Mouse (Mus musculus) ES-E14 (cell line): ENCODE data around the gene Ctps. TPM values are rescaled to one million over a fixed set of nuclear protein-coding genes. Genes with fewer than 3 reads are reported as not detected.
A peak's percentile ranks its signal among the peaks of the same experiment; 100 is the strongest.

Experiments
- DNase-seq: peaks from one replicate; pipeline ENCODE4 v3.0.0-alpha.2; 2013; ENCODE audit warnings: low read depth, low spot score
- H3K27ac ChIP-seq: 2 replicates; pipeline ENCODE4 v1.5.1; 2012; ENCODE audit warnings: low read depth, mild to moderate bottlenecking, low read length, moderate library complexity, mixed read lengths; ENCODE audit not compliant: poor library complexity, insufficient read depth, severe bottlenecking
- H3K36me3 ChIP-seq: 2 replicates; pipeline ENCODE4 v1.6.1; 2012; ENCODE audit warnings: mild to moderate bottlenecking, low read length, moderate library complexity, mixed read lengths; ENCODE audit not compliant: control insufficient read depth, poor library complexity, insufficient read depth, severe bottlenecking
- H3K4me1 ChIP-seq, 2 experiments: fragments of 150-350 bp in 1 of 2; sonication (generic) in 1 of 2; 2 replicates each; pipeline ENCODE4 v1.6.1; 2012; ENCODE audit warnings: low read length in 2 of 2, mild to moderate bottlenecking in 1 of 2, mixed read lengths in 1 of 2; ENCODE audit not compliant: control insufficient read depth in 2 of 2, insufficient read depth in 2 of 2, poor library complexity in 1 of 2
- H3K4me3 ChIP-seq, 2 experiments: fragments of 150-350 bp in 1 of 2; sonication (generic) in 1 of 2; 2 replicates each; pipeline ENCODE4 v1.5.1; 2012; ENCODE audit warnings: low read length in 2 of 2, low read depth in 1 of 2, mild to moderate bottlenecking in 1 of 2, mixed read lengths in 1 of 2; ENCODE audit not compliant: insufficient read depth in 1 of 2, poor library complexity in 1 of 2, severe bottlenecking in 1 of 2
- H3K9ac ChIP-seq: 2 replicates; pipeline ENCODE4 v1.6.1; 2012; ENCODE audit warnings: low read depth, mild to moderate bottlenecking, low read length, mixed read lengths; ENCODE audit not compliant: poor library complexity, insufficient read depth, severe bottlenecking
- H3K9me3 ChIP-seq: fragments of 150-350 bp; sonication (generic); 2 replicates; pipeline ENCODE4 v1.6.1; 2012; ENCODE audit warnings: low read depth, mild to moderate bottlenecking, low read length; ENCODE audit not compliant: control insufficient read depth, insufficient read depth
- CHD2 ChIP-seq: IDR thresholded peaks from 2 replicates; pipeline ENCODE4 v1.6.1; 2014; ENCODE audit warnings: mild to moderate bottlenecking, low read depth, low read length, inconsistent platforms
- HCFC1 ChIP-seq: IDR thresholded peaks from 2 replicates; pipeline ENCODE4 v1.6.1; 2012; ENCODE audit warnings: low read length, inconsistent platforms, borderline replicate concordance; ENCODE audit not compliant: insufficient read depth
- MAFK ChIP-seq: IDR thresholded peaks from 2 replicates; pipeline ENCODE4 v1.6.1; 2014; ENCODE audit warnings: mild to moderate bottlenecking, low read depth, low read length, inconsistent platforms; ENCODE audit not compliant: insufficient read depth
- ZC3H11A ChIP-seq: IDR thresholded peaks from 2 replicates; pipeline ENCODE4 v1.6.1; 2012; ENCODE audit warnings: low read depth, mild to moderate bottlenecking, inconsistent platforms, low read length, borderline replicate concordance
- ZNF384 ChIP-seq: IDR thresholded peaks from 2 replicates; pipeline ENCODE4 v1.6.1; 2012; ENCODE audit warnings: low read depth, low read length, inconsistent platforms
- in situ Hi-C, 2 experiments: fragments of 600-800 bp; cut with MboI; formaldehyde crosslinking; loops; one replicate each; pipeline ENCODE4 v1.15.1; 2025; ENCODE audit warnings: low sequenced_read_pairs in 2 of 2, inconsistent platforms in 1 of 2; ENCODE audit not compliant: unreplicated experiment in 2 of 2
- total RNA-seq: library from RNA; depleted of rRNA; stranded (reverse); fragments of 300-350 nt; gene quantifications from 2 replicates; pipeline ENCODE4 v1.2.3, GENCODE M21; 2012

Gene Ctps
- total RNA-seq, 1 experiment: 85.6 TPM

GRCm38 (mm10) chr4:120580894-120581293, 10.8 kb upstream of the Ctps start:
- TF ChIP-seq ZC3H11A: no peak
- no peak for TF ChIP-seq HCFC1
- no peak for TF ChIP-seq CHD2
- no peak for TF ChIP-seq MAFK
- TF ChIP-seq ZNF384: no peak
- Histone ChIP-seq H3K9me3 (peaks cover 12% of the 10 kb centered on the region), H3K4me1 (no peaks in the 10 kb centered on the region), H3K36me3 (no peaks in the 10 kb centered on the region), H3K27ac (no peak overlapping the region), H3K9ac (no peak overlapping the region), H3K4me3 (no peak overlapping the region)
- DNase-seq: no peak
- in situ Hi-C loops: no loop called here

- Histone ChIP-seq H3K9me3 (no peaks in the 10 kb centered on the region), H3K4me1 (peaks cover 0 to 3% of the 10 kb centered on the region in 2 experiments; a peak in 1 of 4 replicates), H3K9ac (no peak overlapping the region), H3K36me3 (no peaks in the 10 kb centered on the region), H3K4me3 (no peak overlapping the region), H3K27ac (no peak overlapping the region)
- TF ChIP-seq MAFK: no peak
- TF ChIP-seq CHD2: no peak
- TF ChIP-seq ZNF384: no peak
- TF ChIP-seq HCFC1: no peak
- no peak for TF ChIP-seq ZC3H11A
- in situ Hi-C loops: no loop called here
- DNase-seq: no peak
These were observed 1.6 kb upstream of the Ctps start for GRCm38 (mm10) chr4:120571691-120572090.

GRCm38 (mm10) chr4:120571070-120571464, 991 bp upstream of the Ctps start:
- in situ Hi-C loops: no loop called here
- H3K27ac ChIP-seq: no peak overlapping the region

GRCm38 (mm10) chr4:120570438-120571069, 478 bp upstream of the Ctps start:
- peak overlapping the region; percentile 93 for H3K4me3 ChIP-seq
- DNase-seq: peak; percentile 41
- TF ChIP-seq ZC3H11A (0 out of 2 replicates have a peak, but pooled peaks have one; percentile 11), ZNF384 (no peak)
- H3K27ac ChIP-seq: no peak overlapping the region
- in situ Hi-C loops: no loop called here
- 0 out of 2 replicates have a peak, but pooled peaks cover 2% of the 10 kb centered on the region for H3K36me3 ChIP-seq
- H3K9ac ChIP-seq: peak overlapping the region; percentile 96
- H3K4me1 ChIP-seq: peaks cover 0 to 3% of the 10 kb centered on the region in 2 experiments; a peak in 1 of 4 replicates
- no peaks in the 10 kb centered on the region for H3K9me3 ChIP-seq

More at GRCm38 (mm10) chr4:120571070-120571464, 991 bp upstream of the Ctps start:
- Histone ChIP-seq H3K4me3 (no peak overlapping the region), H3K4me1 (peaks cover 0 to 3% of the 10 kb centered on the region in 2 experiments; a peak in 1 of 4 replicates), H3K36me3 (0 out of 2 replicates have a peak, but pooled peaks cover 2% of the 10 kb centered on the region), H3K9me3 (no peaks in the 10 kb centered on the region), H3K9ac (no peak overlapping the region)
- DNase-seq: no peak
- no peak for TF ChIP-seq CHD2
- TF ChIP-seq HCFC1: no peak
- no peak for TF ChIP-seq ZNF384
- TF ChIP-seq MAFK: no peak
- no peak for TF ChIP-seq ZC3H11A

GRCm38 (mm10) chr4:120569025-120569424, 1.1 kb downstream of the Ctps start:
- Histone ChIP-seq H3K9ac (peak overlapping the region; percentile 98), H3K9me3 (no peaks in the 10 kb centered on the region), H3K4me1 (peaks cover 0 to 3% of the 10 kb centered on the region in 2 experiments; a peak in 1 of 4 replicates), H3K36me3 (peaks cover 9% of the 10 kb centered on the region), H3K27ac (no peak overlapping the region), H3K4me3 (peak overlapping the region; percentile 93)
- TF ChIP-seq ZNF384: no peak
- no peak for TF ChIP-seq ZC3H11A
- no peak for TF ChIP-seq MAFK
- TF ChIP-seq HCFC1: no peak
- TF ChIP-seq CHD2: no peak
- in situ Hi-C loops: no loop called here
- no peak for DNase-seq
